ENCODE assay signal across 8 mouse cellular contexts in genomic region chr11:5541230-5541798, GRCm38 (mm10). TPM values are rescaled to one million over a fixed set of nuclear protein-coding genes. Genes with fewer than 3 reads are reported as not detected.
DNase-seq lines count a peak whose midpoint lies in the region; ATAC-seq and TF ChIP-seq lines count a peak whose summit lies in the region.

No protein-coding gene starts in this region.

- no peaks in the 10 kb centered on the region for H3K9me3 ChIP-seq in kidney, embryonic 14.5 days (ENCODE audit: control insufficient read depth, low read length)
- no peaks in the 10 kb centered on the region for H3K9me3 ChIP-seq in ES-E14 (ENCODE audit: control insufficient read depth, insufficient read depth, low read depth, low read length)
- H3K9me3 ChIP-seq in liver, embryonic 12.5 days (replicated peaks), result no peaks in the 10 kb centered on the region

- under 1% methylated on average over 28 of the region's 28 CpGs for WGBS in kidney, embryonic 14.5 days
- WGBS in liver, embryonic 12.5 days (ENCODE audit: insufficient replicate concordance), result under 1% methylated on average over 28 of the region's 28 CpGs

- H3K4me2 ChIP-seq in kidney, embryonic 14.5 days (replicated peaks; ENCODE audit: low read depth, low read length), result peak overlapping the region; percentile 81
- peak overlapping the region; percentile 83 for H3K4me2 ChIP-seq in liver, embryonic 12.5 days

- H3K36me3 ChIP-seq in kidney, embryonic 14.5 days (ENCODE audit: control insufficient read depth, insufficient read depth, low read length), result peaks cover 11% of the 10 kb centered on the region; the same call in 1 of the 2 replicates
- H3K36me3 ChIP-seq in ES-E14 (ENCODE audit: control insufficient read depth, insufficient read depth, low read length, poor library complexity, severe bottlenecking), result peaks cover 11% of the 10 kb centered on the region
- peaks cover 23% of the 10 kb centered on the region for H3K36me3 ChIP-seq in liver, embryonic 12.5 days

- peak overlapping the region; percentile 92 for H3K9ac ChIP-seq in kidney, embryonic 14.5 days (ENCODE audit: low read depth, low read length)
- peak overlapping the region; percentile 85 for H3K9ac ChIP-seq in ES-E14 (ENCODE audit: insufficient read depth, low read depth, low read length, poor library complexity, severe bottlenecking)
- H3K9ac ChIP-seq in liver, embryonic 12.5 days, result peak overlapping the region; percentile 93

- no peak for DNase-seq in kidney, postnatal 14 days
- DNase-seq in ES-E14 (ENCODE audit: low read depth, low spot score), result no peak
- peak; percentile 62 for DNase-seq in testis, postnatal 14 days (ENCODE audit: low spot score)
- DNase-seq in ovary, postnatal 14 days (ENCODE audit: low spot score), result no peak
- DNase-seq in frontal cortex, postnatal 14 days (ENCODE audit: low spot score in 2 of 2), result no peak

- H3K27ac ChIP-seq in kidney, embryonic 14.5 days (ENCODE audit: low read depth, low read length), result peak overlapping the region; percentile 84; the same call in 1 of the 2 replicates
- peak overlapping the region; percentile 47; the same call in 1 of the 2 replicates for H3K27ac ChIP-seq in ES-E14 (ENCODE audit: insufficient read depth, low read depth, low read length, poor library complexity, severe bottlenecking)
- peak overlapping the region; percentile 92 for H3K27ac ChIP-seq in liver, embryonic 12.5 days

- no peaks in the 10 kb centered on the region for H3K27me3 ChIP-seq in kidney, embryonic 14.5 days (ENCODE audit: control insufficient read depth, insufficient read depth, low read length)
- H3K27me3 ChIP-seq in liver, embryonic 12.5 days (replicated peaks), result no peaks in the 10 kb centered on the region

- H3K4me3 ChIP-seq in kidney, embryonic 14.5 days (ENCODE audit: low read length), result peak overlapping the region; percentile 89
- H3K4me3 ChIP-seq in ES-E14 (ENCODE audit: insufficient read depth in 1 of 2, low read depth in 1 of 2, low read length in 2 of 2, poor library complexity in 1 of 2, severe bottlenecking in 1 of 2), result peak overlapping the region; percentile 77 to 80
- peak overlapping the region; percentile 92 for H3K4me3 ChIP-seq in liver, embryonic 12.5 days

- no peak for ATAC-seq in kidney, embryonic 14.5 days (ENCODE audit: low FRiP score, low TSS enrichment)
- ATAC-seq in erythroblast, adult 5-6 weeks (replicated peaks; ENCODE audit: low FRiP score, poor library complexity, severe bottlenecking), result 0 out of 2 replicates have a peak, but pooled peaks have one; percentile 2
- no peak for ATAC-seq in liver, embryonic 12.5 days

- H3K4me1 ChIP-seq in kidney, embryonic 14.5 days (ENCODE audit: control insufficient read depth, insufficient read depth, low read length), result peaks cover 9% of the 10 kb centered on the region
- peaks cover 6 to 7% of the 10 kb centered on the region in 2 experiments; a peak in 2 of 4 replicates for H3K4me1 ChIP-seq in ES-E14 (ENCODE audit: control insufficient read depth in 2 of 2, insufficient read depth in 2 of 2, low read length in 2 of 2, poor library complexity in 1 of 2)
- H3K4me1 ChIP-seq in liver, embryonic 12.5 days, result peaks cover 37% of the 10 kb centered on the region

- in situ Hi-C loops in ES-E14 (cut with MboI; ENCODE audit: low sequenced_read_pairs in 2 of 2, unreplicated experiment in 2 of 2), result no loop called here

TF ChIP-seq in ES-E14, 5 proteins besides CTCF, POLR2A, EP300 and RAD21:
- TF ChIP-seq MAFK (IDR thresholded peaks at IDR 0.05; ENCODE audit: insufficient read depth, low read depth, low read length) (no peak), CHD2 (IDR thresholded peaks at IDR 0.05; ENCODE audit: low read depth, low read length) (no peak), ZNF384 (IDR thresholded peaks at IDR 0.05; ENCODE audit: low read depth, low read length) (no peak), HCFC1 (IDR thresholded peaks at IDR 0.05; ENCODE audit: borderline replicate concordance, insufficient read depth, low read length) (no peak), ZC3H11A (IDR thresholded peaks at IDR 0.05; ENCODE audit: borderline replicate concordance, low read depth, low read length) (no peak)

RNA-seq across cellular contexts. Expression of gene Ccdc117, which starts 0.7 kb away (rescaled TPM):
- polyA plus RNA-seq in kidney, embryonic 14.5 days (2014; fragmentation: Nextera tagmentation; extraction: Ambion mirVana), result 11.1 and 21.3 TPM in 2 replicates
- 24.2 and 27.4 TPM in 2 replicates for total RNA-seq in ES-E14 (2012; rRNA removed)
- 2.7 and 5.6 TPM in 2 replicates for total RNA-seq in erythroblast, adult 5-6 weeks (2015; ENCODE audit: low replicate concordance)
- 9.5 and 10.4 TPM in 2 replicates for total RNA-seq in erythroblast, adult 5-6 weeks (2017; ENCODE audit: low replicate concordance)
- 17.3 and 19.1 TPM in 2 replicates for polyA plus RNA-seq in liver, embryonic 12.5 days (2016; fragmentation: Nextera tagmentation; extraction: Ambion mirVana)

RNA-seq across cellular contexts. Expression of gene Xbp1, which starts 20.9 kb away (rescaled TPM):
- 141 and 174 TPM in 2 replicates for polyA plus RNA-seq in kidney, embryonic 14.5 days (2014; fragmentation: Nextera tagmentation; extraction: Ambion mirVana)
- total RNA-seq in ES-E14 (2012; rRNA removed), result 143 and 195 TPM in 2 replicates
- 68.1 and 83.8 TPM in 2 replicates for total RNA-seq in erythroblast, adult 5-6 weeks (2015; ENCODE audit: low replicate concordance)
- total RNA-seq in erythroblast, adult 5-6 weeks (2017; ENCODE audit: low replicate concordance), result 42.5 and 50.8 TPM in 2 replicates
- 108 and 112 TPM in 2 replicates for polyA plus RNA-seq in liver, embryonic 12.5 days (2016; fragmentation: Nextera tagmentation; extraction: Ambion mirVana)

RNA-seq across cellular contexts. Expression of gene Ankrd36, which starts 28.2 kb away (rescaled TPM):
- polyA plus RNA-seq in kidney, embryonic 14.5 days (2014; fragmentation: Nextera tagmentation; extraction: Ambion mirVana), result not detected in 2 replicates
- total RNA-seq in ES-E14 (2012; rRNA removed), result 0.26 and 0.45 TPM in 2 replicates
- total RNA-seq in erythroblast, adult 5-6 weeks (2015; ENCODE audit: low replicate concordance), result 0.63 TPM in 1 of 2 replicates, not detected in the other
- total RNA-seq in erythroblast, adult 5-6 weeks (2017; ENCODE audit: low replicate concordance), result 4.6 TPM in 2 replicates
- polyA plus RNA-seq in liver, embryonic 12.5 days (2016; fragmentation: Nextera tagmentation; extraction: Ambion mirVana), result 0.67 and 0.80 TPM in 2 replicates
